Mouse (Mus musculus) MEL (cell line): ENCODE data around the gene Ddx60.

Experiments used
- HCFC1 ChIP-seq: IDR thresholded peaks from 2 replicates; pipeline ENCODE4 v1.6.1; 2012; ENCODE audit warnings: low read depth, mild to moderate bottlenecking, inconsistent platforms, low read length, improper control_type of control experiment, moderate library complexity
- MAX ChIP-seq: IDR thresholded peaks from 2 replicates; pipeline ENCODE4 v1.6.1; 2011; ENCODE audit warnings: low read length, improper control_type of control experiment
- POLR2A ChIP-seq, 2 experiments: IDR thresholded peaks; 2 replicates each; pipeline ENCODE4 v1.6.1; 2011 to 2012; ENCODE audit warnings: low read length in 2 of 2, mild to moderate bottlenecking in 2 of 2, control low read depth in 1 of 2, improper control_type of control experiment in 1 of 2, low read depth in 1 of 2, moderate library complexity in 1 of 2; ENCODE audit not compliant: control insufficient read depth in 1 of 2, insufficient read depth in 1 of 2, poor library complexity in 1 of 2

DNA sequence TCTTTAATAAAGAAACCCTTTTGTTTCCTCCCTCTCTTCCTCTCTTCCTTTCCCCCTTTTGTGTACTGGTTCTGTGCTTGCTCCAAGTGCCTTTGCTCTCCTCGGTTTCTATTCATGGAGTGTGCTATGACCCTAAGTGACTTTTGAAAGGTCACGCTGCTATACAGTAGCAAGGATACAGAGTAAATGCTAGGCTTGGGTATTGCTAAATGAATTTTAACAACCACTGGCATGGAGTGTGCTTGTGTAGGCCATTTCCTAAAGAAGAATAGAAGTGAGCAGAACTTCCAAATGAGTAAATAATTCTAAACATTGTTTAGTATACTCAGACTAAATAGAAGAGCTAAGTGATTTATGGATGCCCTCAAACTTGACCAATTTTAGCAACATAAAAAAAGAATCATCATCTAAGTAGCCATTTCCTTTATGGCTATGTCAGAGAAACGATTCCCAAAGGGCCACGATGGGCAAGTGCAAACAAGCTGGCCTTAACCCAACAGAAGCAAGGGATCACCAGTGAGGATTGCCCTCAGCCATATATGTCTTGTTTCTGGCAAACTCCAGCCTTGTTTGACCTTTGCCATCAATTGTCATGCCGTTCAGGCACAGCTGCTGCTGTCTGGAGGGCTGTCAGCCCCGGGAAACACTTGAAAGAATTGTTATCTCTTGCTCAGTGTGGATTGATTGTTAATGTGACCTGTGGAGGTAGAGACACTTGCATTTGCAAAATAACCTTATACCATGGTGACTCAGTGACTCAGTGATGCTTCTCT, 58.0 kb downstream of the Ddx60 start:
- TF ChIP-seq POLR2A (IDR thresholded peaks at IDR 0.05; ENCODE audit: control insufficient read depth in 1 of 2, insufficient read depth in 1 of 2, low read depth in 1 of 2, low read length in 2 of 2, poor library complexity in 1 of 2): no peak
- TF ChIP-seq HCFC1: no peak
- TF ChIP-seq MAX: no peak
